Mouse (Mus musculus) megakaryocyte, embryonic 14.5 days (primary cell): ENCODE data around the gene Mgat4d.

Experiments
- FLI1 ChIP-seq: IDR thresholded peaks from 2 replicates; pipeline ENCODE4 v1.6.1; 2012; ENCODE audit warnings: low read length, inconsistent platforms, mixed read lengths
- GATA1 ChIP-seq: IDR thresholded peaks from 3 replicates; pipeline ENCODE4 v1.6.1; 2012; ENCODE audit warnings: mixed read lengths, low read length, inconsistent platforms, borderline replicate concordance

DNA sequence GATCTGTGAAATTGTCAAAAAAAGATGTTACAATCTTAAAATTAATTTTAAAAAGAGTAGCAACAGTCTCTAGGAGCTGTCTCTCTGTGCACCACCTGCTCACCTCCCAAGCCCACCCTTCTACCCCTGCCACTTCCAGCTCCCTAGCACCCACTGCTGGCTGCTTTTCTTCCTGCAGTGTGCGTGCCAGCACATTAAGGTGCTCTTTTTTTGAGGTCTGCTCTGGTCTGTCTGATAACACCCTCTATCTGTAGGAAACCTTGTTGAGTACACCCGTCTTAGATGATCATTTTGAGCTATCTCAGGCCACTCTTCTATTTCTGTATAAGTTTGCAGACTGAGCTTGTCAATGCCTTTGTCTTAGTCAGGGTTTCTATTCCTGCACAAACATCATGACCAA is 25.2 kb upstream of the Mgat4d start:
- TF ChIP-seq GATA1 = no peak
- TF ChIP-seq FLI1 = no peak
